Mouse (Mus musculus): ENCODE results near the gene Kat2b. TPM values are rescaled to one million over a fixed set of nuclear protein-coding genes. Genes with fewer than 3 reads are reported as not detected.
A peak's percentile ranks its signal among the peaks of the same experiment; 100 is the strongest.
"Not testable (repeated sequence)": the region's sequence is repeated elsewhere in the genome, so short reads cannot be mapped to it uniquely, and the experiment has no call there.

Gene Kat2b
- total RNA-seq, 1 experiment from 2014 or later = 84.0 TPM

DNA sequence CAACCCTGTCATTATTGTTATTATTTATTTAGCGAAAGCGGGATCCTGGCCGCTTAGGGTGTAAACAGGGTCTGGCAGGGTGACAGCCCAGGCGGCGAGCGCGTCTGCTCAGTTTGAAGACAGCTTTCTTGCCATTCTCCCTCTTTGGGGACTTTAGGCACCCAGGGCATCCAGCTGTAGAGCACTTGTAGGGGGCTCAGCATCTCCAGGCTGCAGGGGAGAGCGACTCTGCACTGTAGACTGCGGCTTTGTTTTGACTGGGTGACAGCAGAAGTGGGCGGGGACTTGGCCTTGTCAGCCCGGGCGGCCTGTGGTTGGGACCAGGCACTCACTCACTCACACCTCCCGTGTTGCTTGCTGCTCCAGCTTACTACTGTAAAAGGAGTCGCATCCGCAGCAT is 1.5 kb downstream of the Kat2b start:
- ATAC-seq (ENCODE audit: extremely low read depth, insufficient number of reproducible peaks, low FRiP score, poor library complexity, severe bottlenecking) = peak; percentile 81

GRCm38 (mm10) chr17:53568734-53569386 is 2.2 kb downstream of the Kat2b start:
- ATAC-seq (ENCODE audit: extremely low read depth, insufficient number of reproducible peaks, low FRiP score, poor library complexity, severe bottlenecking) = no peak

GRCm38 (mm10) chr17:53569829-53570228 is 3.2 kb downstream of the Kat2b start:
- ATAC-seq (ENCODE audit: extremely low read depth, insufficient number of reproducible peaks, low FRiP score, poor library complexity, severe bottlenecking) = 0 out of 2 replicates have a peak, but pooled peaks have one; percentile 13

DNA sequence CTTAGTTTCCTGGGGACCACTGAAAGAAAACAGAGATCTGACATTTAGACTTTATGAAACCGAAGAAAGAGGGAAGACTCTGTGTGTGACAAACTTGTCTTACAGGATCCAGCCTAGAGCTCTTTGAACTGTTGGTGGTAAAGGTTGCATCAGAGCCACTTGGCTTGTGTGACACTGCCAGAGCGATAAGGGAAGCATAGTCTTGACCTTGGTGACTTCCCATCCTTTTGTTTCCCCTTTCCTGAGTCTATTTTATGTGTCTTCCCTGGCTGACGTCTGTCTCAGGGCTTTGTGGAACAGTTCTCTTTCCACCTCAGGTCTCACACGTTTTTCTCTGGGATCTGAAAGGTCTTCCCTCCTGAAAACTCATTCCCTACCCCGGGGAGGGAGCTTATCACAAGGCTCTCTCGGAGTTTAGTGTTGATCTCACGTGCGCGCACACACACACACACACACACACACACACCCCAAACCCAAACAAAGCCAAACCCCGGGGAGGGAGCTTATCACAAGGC is 3.8 kb downstream of the Kat2b start:
- peak; percentile 44; the same call in 1 of the 2 replicates for ATAC-seq (ENCODE audit: extremely low read depth, insufficient number of reproducible peaks, low FRiP score, poor library complexity, severe bottlenecking)

- not testable (repeated sequence) for ATAC-seq (ENCODE audit: extremely low read depth, insufficient number of reproducible peaks, low FRiP score, poor library complexity, severe bottlenecking)
Observed at GRCm38 (mm10) chr17:53570932-53571331, 4.3 kb downstream of the Kat2b start.

DNA sequence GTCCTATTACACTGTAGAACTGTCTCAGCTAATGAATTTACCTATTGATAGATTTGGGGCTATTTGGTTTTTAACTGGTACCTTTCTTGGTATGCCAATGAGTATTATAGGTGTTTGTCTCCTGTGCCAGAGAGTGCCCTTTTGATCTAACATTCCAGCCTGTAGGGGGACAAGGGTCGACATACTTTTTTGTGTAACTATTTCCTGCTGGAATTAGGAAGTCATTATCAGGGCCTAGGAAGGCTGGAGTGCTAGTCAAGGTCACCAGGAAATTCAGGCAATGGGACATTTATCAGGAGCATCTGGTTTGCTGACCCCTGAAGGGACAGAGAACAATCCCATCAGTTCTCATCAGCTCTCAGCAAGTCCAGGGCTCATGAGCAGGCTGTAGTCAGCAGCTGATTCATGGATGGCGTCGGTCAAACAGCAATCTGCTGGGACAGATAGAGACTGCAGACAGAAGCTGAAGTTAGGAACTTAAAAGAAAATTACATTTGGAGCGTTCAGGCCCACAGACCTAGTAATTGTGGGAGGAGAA is 6.4 kb downstream of the Kat2b start:
- no peak for ATAC-seq (ENCODE audit: extremely low read depth, insufficient number of reproducible peaks, low FRiP score, poor library complexity, severe bottlenecking)

GRCm38 (mm10) chr17:53577151-53577550 is 10.5 kb downstream of the Kat2b start:
- no peak for ATAC-seq (ENCODE audit: extremely low read depth, insufficient number of reproducible peaks, low FRiP score, poor library complexity, severe bottlenecking)

DNA sequence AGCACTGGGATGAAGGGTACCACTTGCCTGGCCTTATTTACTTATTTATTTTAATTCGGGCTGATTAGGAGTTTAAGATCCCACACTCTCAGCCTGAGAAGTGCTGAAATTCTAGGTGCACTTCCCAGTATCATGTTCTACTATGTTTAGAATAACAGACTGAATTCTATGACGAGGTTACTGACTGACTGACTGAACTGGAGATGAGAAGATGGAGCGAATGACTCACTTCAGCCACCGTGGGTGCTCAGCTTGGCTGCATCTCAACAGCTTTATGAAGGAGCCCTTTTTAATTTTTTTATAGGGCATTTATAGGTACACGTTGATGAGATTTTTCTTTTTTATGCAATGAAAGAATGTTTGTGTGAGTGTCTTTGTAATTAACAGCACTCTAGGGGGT is 11.1 kb downstream of the Kat2b start:
- ATAC-seq (ENCODE audit: extremely low read depth, insufficient number of reproducible peaks, low FRiP score, poor library complexity, severe bottlenecking) = no peak

DNA sequence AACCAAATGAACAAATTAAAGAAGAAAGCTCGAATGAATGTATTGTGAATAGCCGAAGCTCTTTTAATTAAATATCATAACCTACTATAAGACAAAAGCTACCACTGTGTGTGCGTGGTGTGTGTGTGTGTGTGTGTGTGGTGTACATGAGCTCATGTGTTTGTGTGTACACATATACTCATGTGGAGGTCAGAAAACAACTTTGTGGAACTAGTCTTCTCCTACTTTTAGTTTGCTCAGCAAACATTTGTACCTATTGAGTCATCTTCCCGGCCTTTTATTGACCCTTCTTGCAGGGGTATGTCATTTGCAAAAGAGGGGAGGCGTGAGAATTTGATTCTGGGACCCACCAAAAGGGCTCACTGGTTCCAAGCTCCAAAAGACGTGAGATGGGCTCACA is 11.6 kb downstream of the Kat2b start:
- no peak for ATAC-seq (ENCODE audit: extremely low read depth, insufficient number of reproducible peaks, low FRiP score, poor library complexity, severe bottlenecking)

GRCm38 (mm10) chr17:53578776-53579175 is 12.1 kb downstream of the Kat2b start:
- ATAC-seq (ENCODE audit: extremely low read depth, insufficient number of reproducible peaks, low FRiP score, poor library complexity, severe bottlenecking) = peak; percentile 30; the same call in 1 of the 2 replicates

GRCm38 (mm10) chr17:53579612-53580011 is 13.0 kb downstream of the Kat2b start:
- no peak for ATAC-seq (ENCODE audit: extremely low read depth, insufficient number of reproducible peaks, low FRiP score, poor library complexity, severe bottlenecking)

- no peak for ATAC-seq (ENCODE audit: extremely low read depth, insufficient number of reproducible peaks, low FRiP score, poor library complexity, severe bottlenecking)
Observed at GRCm38 (mm10) chr17:53580237-53580636, 13.6 kb downstream of the Kat2b start.

DNA sequence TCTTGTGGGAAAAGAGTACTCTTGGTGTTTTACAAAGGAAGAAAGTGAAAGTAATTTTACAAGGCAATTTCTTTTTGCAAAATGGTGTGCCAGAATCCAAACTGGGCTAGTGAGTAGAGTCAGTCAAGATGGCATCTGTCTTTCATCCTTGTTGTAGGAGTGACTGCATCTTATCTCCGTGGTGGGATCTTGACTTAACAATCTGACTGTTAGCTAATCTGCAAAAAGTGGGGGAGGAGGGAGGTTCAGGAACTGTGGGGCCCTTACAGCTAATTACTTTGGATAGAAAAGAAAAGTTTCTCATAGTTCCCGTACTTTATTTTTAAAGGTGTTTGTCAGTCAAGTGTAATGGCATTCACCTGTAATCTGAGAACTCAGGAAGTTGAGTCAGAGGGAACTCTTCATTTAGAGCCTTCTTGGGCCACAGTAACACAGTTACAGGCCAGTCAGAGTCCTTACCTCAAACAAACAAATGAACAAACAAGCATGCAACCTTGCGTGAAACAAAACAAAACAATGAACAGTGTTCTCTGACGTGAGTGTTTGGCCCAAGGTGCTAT is 15.4 kb downstream of the Kat2b start:
- no peak for ATAC-seq (ENCODE audit: extremely low read depth, insufficient number of reproducible peaks, low FRiP score, poor library complexity, severe bottlenecking)

GRCm38 (mm10) chr17:53582805-53583204 is 16.1 kb downstream of the Kat2b start:
- no peak for ATAC-seq (ENCODE audit: extremely low read depth, insufficient number of reproducible peaks, low FRiP score, poor library complexity, severe bottlenecking)

DNA sequence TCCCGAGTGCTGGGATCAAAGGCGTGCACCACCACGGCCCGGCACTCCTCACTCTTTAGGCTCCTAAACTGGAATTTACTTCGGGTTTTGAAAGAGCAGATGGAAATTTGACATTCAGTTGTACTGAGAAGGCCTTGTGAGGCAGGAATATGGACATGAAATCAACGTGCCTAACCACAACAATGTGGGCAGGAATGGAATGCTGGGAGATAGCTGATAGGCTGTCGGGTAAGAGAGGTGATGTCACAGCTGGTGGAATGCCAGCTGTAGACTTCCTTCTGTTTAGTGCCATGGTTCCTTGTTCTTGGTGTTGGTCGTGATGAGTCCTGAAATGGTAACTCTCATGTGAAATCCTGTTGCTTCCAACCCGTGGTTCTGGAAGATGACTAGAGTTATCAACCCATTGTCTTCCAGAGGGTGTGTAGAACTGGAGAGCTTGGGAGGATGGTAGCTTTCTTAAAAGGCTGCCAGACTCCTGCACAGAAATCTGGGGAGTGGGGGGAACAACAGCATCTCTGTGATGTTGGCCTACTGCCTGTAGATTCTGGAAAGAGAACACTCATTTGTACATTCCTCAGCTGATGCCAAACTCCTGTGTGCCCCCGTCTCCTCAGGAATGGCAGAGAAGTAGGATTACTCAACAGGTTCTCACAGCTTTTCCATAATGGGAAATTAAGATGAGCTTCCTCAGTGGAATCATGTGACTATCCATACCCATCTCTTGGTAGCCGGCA is 17.4 kb downstream of the Kat2b start:
- no peak for ATAC-seq (ENCODE audit: extremely low read depth, insufficient number of reproducible peaks, low FRiP score, poor library complexity, severe bottlenecking)

GRCm38 (mm10) chr17:53587074-53587851 is 20.6 kb downstream of the Kat2b start:
- peak; percentile 68 for ATAC-seq (ENCODE audit: extremely low read depth, insufficient number of reproducible peaks, low FRiP score, poor library complexity, severe bottlenecking)

DNA sequence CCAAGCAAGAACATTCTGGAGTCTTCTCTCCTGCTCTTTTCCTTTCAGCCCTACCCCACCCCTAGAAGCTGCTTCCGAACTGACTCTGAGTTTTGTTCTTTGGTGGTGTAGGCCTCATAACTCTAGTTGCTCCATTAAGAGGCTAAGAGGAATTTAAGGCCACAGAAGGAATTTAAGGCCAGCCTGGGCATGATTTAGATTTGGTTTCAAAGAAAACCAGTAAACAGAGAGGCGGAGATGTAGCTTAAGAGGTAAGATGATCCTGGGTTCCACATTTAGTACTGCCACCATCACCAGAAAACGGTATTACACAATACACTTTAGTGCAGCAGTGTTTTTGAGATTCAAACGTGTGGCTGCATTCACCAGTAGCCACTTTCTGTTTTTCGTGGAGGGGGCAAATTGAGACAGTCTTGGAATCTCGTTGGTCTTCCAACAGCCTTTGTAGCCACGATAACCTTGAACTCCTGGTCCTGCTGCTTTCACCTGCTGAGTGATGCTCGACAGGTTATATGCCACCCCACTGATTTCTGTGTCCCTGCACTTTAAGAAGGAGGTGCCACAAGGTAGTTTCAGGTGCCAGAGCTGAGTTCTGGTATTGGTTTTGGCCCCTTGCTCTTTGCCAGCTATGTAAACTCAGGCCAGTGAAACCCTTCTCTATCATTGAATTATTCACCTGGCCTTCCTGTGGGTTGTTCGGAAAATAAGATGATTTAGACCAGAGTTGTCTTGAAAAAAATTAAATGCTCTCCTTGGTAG is 21.6 kb downstream of the Kat2b start:
- ATAC-seq (ENCODE audit: extremely low read depth, insufficient number of reproducible peaks, low FRiP score, poor library complexity, severe bottlenecking) = no peak

DNA sequence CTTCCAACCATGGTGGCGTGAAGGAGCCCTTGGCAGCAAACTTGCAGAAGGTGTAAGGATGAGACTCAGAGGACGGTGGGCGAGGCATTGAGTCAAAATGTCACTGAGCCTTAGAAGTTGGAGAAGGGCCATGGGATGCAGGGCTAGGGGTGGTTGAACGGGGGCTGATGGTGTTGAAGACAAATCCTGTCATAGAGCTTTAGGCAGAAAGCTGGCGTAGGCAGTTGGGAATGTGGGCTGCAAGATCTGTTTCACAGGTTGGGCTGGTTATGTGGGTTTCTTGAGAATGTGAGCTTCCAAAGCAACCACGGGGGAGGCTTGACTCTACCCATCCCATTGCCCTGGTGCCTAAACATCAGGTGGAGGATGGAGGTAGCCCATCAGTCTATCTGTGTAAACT is 23.4 kb downstream of the Kat2b start:
- no peak for ATAC-seq (ENCODE audit: extremely low read depth, insufficient number of reproducible peaks, low FRiP score, poor library complexity, severe bottlenecking)
